Mouse (Mus musculus): Measurements from ENCODE around the gene Ntf3. TPM values are rescaled to one million over a fixed set of nuclear protein-coding genes. Genes with fewer than 3 reads are reported as not detected.

Gene Ntf3
- polyA plus RNA-seq, 1 experiment, result 7.9 TPM

DNA sequence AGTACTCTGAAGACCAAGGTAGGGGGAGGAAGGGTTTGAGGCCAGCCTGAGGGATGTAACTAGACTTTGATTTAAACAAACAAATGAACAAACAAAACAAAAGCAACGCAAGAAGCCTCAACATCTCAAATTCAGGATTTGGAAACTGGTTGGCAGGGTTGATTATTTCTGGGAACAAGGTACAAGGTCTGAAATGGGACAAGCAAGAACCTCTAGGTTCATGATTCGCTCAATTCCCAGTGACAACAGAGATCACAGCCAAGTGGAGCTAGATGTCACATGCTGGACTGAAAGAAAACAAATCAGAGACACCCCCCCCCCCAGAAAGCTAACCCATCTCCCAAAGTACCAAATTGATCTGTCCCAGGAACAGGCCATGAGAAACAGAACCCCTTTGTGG is 57.9 kb downstream of the Ntf3 start:
- H3K27ac ChIP-seq (ENCODE audit: insufficient read depth, low read length), result no peak overlapping the region
- no peak overlapping the region for H3K4me3 ChIP-seq (replicated peaks; ENCODE audit: insufficient read depth, low read depth, low read length)
- no peaks in the 10 kb centered on the region for H3K27me3 ChIP-seq (ENCODE audit: control insufficient read depth, insufficient read depth, low read length)
- DNase-seq, result no peak
- TF ChIP-seq POLR2A (IDR thresholded peaks at IDR 0.05; ENCODE audit: borderline replicate concordance, insufficient read depth, low read length) (no peak), CTCF (IDR thresholded peaks at IDR 0.05; ENCODE audit: borderline replicate concordance, insufficient read depth, low read depth, low read length) (no peak)
- peaks cover 22% of the 10 kb centered on the region for H3K4me1 ChIP-seq (ENCODE audit: control insufficient read depth, insufficient read depth, low read length)
- WGBS, result 83% methylated on average over 2 of the region's 2 CpGs

DNA sequence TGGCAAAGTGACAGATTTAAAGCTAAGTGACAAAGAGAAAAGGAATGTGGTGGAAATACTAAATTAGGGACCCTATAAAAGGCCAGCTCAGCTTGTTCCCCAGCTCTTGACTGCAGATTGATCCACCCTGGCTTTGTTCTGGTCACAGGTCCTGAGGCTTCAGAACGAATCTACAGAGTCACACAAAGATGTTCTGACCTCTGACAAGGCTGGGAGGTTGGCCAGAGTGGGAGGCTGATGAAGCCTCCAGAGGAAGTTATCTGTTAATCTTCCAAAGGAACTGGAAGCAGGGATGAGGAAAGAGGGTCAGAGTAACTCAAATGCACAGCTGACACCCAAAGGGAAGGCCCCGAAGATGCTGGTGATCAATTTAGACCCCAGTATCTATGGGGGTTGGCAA is 59.3 kb downstream of the Ntf3 start:
- no peak for DNase-seq
- Histone ChIP-seq H3K27ac (ENCODE audit: insufficient read depth, low read length) (no peak overlapping the region), H3K4me3 (replicated peaks; ENCODE audit: insufficient read depth, low read depth, low read length) (no peak overlapping the region), H3K27me3 (ENCODE audit: control insufficient read depth, insufficient read depth, low read length) (no peaks in the 10 kb centered on the region), H3K4me1 (ENCODE audit: control insufficient read depth, insufficient read depth, low read length) (peaks cover 22% of the 10 kb centered on the region)
- no peak for TF ChIP-seq CTCF (IDR thresholded peaks at IDR 0.05; ENCODE audit: borderline replicate concordance, insufficient read depth, low read depth, low read length)
- no peak for TF ChIP-seq POLR2A (IDR thresholded peaks at IDR 0.05; ENCODE audit: borderline replicate concordance, insufficient read depth, low read length)
- 74% methylated on average over 2 of the region's 2 CpGs for WGBS

GRCm38 (mm10) chr6:126106798-126107173 is 59.9 kb downstream of the Ntf3 start:
- no peaks in the 10 kb centered on the region for H3K27me3 ChIP-seq (ENCODE audit: control insufficient read depth, insufficient read depth, low read length)
- H3K4me3 ChIP-seq (replicated peaks; ENCODE audit: insufficient read depth, low read depth, low read length), result no peak overlapping the region
- no peak for TF ChIP-seq POLR2A (IDR thresholded peaks at IDR 0.05; ENCODE audit: borderline replicate concordance, insufficient read depth, low read length)
- no peak for TF ChIP-seq CTCF (IDR thresholded peaks at IDR 0.05; ENCODE audit: borderline replicate concordance, insufficient read depth, low read depth, low read length)
- 41% methylated on average over 2 of the region's 2 CpGs for WGBS
- H3K27ac ChIP-seq (ENCODE audit: insufficient read depth, low read length), result peak overlapping the region; percentile 40; the same call in 1 of the 2 replicates
- peaks cover 22% of the 10 kb centered on the region for H3K4me1 ChIP-seq (ENCODE audit: control insufficient read depth, insufficient read depth, low read length)
- DNase-seq, result no peak

DNA sequence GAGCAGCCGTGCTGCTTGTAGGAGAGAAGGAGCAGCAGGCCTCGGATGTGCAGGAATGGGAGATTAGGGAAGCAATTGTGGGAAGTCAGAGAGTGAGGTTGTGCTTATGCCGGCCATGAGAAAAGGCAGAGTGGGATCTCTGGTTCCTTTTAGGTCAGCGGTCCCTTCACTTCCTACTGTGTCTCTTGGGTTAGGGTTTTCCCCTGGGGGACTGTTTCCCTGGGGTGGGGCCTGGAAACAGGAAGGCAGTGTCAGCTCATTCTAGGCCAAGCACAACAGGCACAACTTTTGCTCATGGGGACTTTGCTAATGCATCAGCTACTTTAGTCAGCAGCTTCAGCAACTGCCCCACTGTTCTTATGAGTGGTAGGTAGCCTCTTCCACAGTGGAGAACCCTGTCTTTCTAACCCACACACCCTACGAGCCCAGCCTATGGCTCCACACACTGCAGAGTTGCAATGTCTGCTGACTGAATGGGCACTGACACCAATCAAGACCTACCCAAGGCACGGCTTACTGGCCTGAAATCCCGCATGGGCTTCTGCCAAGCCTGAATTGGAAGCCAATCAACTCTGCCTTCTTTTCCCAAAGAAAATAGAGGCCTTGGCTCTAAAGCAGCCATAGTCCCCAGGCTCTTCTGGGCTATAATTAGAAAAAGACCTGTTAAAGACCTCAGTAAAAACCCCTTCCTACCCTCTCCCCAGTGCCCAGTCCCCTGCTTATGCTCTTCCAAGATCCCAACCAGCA is 60.5 kb downstream of the Ntf3 start:
- Histone ChIP-seq H3K4me1 (ENCODE audit: control insufficient read depth, insufficient read depth, low read length) (peaks cover 22% of the 10 kb centered on the region), H3K4me3 (replicated peaks; ENCODE audit: insufficient read depth, low read depth, low read length) (no peak overlapping the region), H3K27ac (ENCODE audit: insufficient read depth, low read length) (peak overlapping the region; percentile 40; the same call in 1 of the 2 replicates), H3K27me3 (ENCODE audit: control insufficient read depth, insufficient read depth, low read length) (no peaks in the 10 kb centered on the region)
- WGBS, result 48% methylated on average over 7 of the region's 7 CpGs
- peak; percentile 73 to 77 for DNase-seq
- TF ChIP-seq POLR2A (IDR thresholded peaks at IDR 0.05; ENCODE audit: borderline replicate concordance, insufficient read depth, low read length) (no peak), CTCF (IDR thresholded peaks at IDR 0.05; ENCODE audit: borderline replicate concordance, insufficient read depth, low read depth, low read length) (no peak)

DNA sequence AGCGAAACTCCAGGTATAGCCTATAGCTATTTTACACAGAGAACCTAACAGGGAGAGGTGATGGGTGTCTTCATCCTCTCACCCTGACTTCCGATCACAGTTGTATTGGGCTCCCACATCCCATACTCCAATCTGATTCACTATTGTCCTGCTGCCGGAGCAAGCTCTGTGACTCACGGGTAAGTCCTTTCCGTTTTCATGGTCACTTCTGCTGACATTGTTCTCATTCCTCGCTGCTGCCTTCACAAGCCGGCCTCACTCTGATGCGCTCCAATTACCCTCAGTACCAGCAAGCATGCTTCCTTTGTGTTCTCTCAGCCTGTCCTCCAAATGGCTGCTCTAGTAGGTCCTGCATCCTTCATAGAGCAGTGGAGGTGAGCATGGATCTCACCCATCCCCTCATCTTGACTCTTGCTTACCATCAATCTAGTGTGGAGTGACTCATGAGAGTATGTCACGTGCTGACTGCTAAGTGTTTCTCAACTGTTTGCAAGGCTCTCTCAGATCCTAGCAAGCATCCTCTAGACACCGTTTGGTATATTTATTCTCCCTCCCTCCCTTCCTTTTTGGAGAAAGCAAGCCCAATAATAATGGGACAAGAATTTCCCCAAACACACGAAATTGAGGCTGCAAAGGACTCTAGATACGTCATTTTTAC is 61.5 kb downstream of the Ntf3 start:
- H3K4me1 ChIP-seq (ENCODE audit: control insufficient read depth, insufficient read depth, low read length), result peaks cover 25% of the 10 kb centered on the region
- 93% methylated on average over 12 of the region's 12 CpGs for WGBS
- no peaks in the 10 kb centered on the region for H3K27me3 ChIP-seq (ENCODE audit: control insufficient read depth, insufficient read depth, low read length)
- no peak overlapping the region for H3K27ac ChIP-seq (ENCODE audit: insufficient read depth, low read length)
- TF ChIP-seq POLR2A (IDR thresholded peaks at IDR 0.05; ENCODE audit: borderline replicate concordance, insufficient read depth, low read length) (no peak), CTCF (IDR thresholded peaks at IDR 0.05; ENCODE audit: borderline replicate concordance, insufficient read depth, low read depth, low read length) (no peak)
- DNase-seq, result no peak
- H3K4me3 ChIP-seq (replicated peaks; ENCODE audit: insufficient read depth, low read depth, low read length), result no peak overlapping the region

DNA sequence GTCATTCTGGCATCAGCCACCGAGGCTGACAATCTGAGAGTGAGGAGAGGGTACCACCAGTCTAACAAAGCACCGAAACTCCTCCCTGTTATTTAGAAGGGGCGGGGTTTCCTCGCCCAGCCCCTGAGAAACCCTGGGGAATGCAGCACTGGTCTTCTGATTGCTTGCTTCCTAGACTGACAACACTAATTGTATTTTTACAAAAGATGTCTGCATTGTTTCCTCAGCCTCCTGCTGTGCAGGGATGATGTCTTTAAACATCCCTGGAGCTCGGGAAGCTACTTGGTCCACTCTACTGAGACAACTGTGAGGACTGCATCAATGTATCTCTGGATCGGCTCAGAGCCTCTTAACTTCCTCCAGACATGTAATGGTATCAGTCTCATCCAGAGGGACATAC is 64.1 kb downstream of the Ntf3 start:
- TF ChIP-seq CTCF (IDR thresholded peaks at IDR 0.05; ENCODE audit: borderline replicate concordance, insufficient read depth, low read depth, low read length), result no peak
- no peak for TF ChIP-seq POLR2A (IDR thresholded peaks at IDR 0.05; ENCODE audit: borderline replicate concordance, insufficient read depth, low read length)
- no peak overlapping the region for H3K27ac ChIP-seq (ENCODE audit: insufficient read depth, low read length)
- H3K4me1 ChIP-seq (ENCODE audit: control insufficient read depth, insufficient read depth, low read length), result peaks cover 20% of the 10 kb centered on the region
- WGBS, result 74% methylated on average over 6 of the region's 6 CpGs
- H3K27me3 ChIP-seq (ENCODE audit: control insufficient read depth, insufficient read depth, low read length), result no peaks in the 10 kb centered on the region
- DNase-seq, result no peak
- H3K4me3 ChIP-seq (replicated peaks; ENCODE audit: insufficient read depth, low read depth, low read length), result no peak overlapping the region

- no peak for TF ChIP-seq CTCF (IDR thresholded peaks at IDR 0.05; ENCODE audit: borderline replicate concordance, insufficient read depth, low read depth, low read length)
- no peak for TF ChIP-seq POLR2A (IDR thresholded peaks at IDR 0.05; ENCODE audit: borderline replicate concordance, insufficient read depth, low read length)
- no peak overlapping the region for H3K4me3 ChIP-seq (replicated peaks; ENCODE audit: insufficient read depth, low read depth, low read length)
- H3K4me1 ChIP-seq (ENCODE audit: control insufficient read depth, insufficient read depth, low read length), result peaks cover 20% of the 10 kb centered on the region
- H3K27ac ChIP-seq (ENCODE audit: insufficient read depth, low read length), result no peak overlapping the region
- H3K27me3 ChIP-seq (ENCODE audit: control insufficient read depth, insufficient read depth, low read length), result no peaks in the 10 kb centered on the region
- DNase-seq, result no peak
- WGBS, result 84% methylated on average over 11 of the region's 11 CpGs
Observed at GRCm38 (mm10) chr6:126102007-126102406, 64.7 kb downstream of the Ntf3 start.

- H3K4me3 ChIP-seq (replicated peaks; ENCODE audit: insufficient read depth, low read depth, low read length), result no peak overlapping the region
- H3K27me3 ChIP-seq (ENCODE audit: control insufficient read depth, insufficient read depth, low read length), result no peaks in the 10 kb centered on the region
- no peak for DNase-seq
- 89% methylated on average over 1 of the region's 1 CpGs for WGBS
- no peak for TF ChIP-seq CTCF (IDR thresholded peaks at IDR 0.05; ENCODE audit: borderline replicate concordance, insufficient read depth, low read depth, low read length)
- TF ChIP-seq POLR2A (IDR thresholded peaks at IDR 0.05; ENCODE audit: borderline replicate concordance, insufficient read depth, low read length), result no peak
- no peak overlapping the region for H3K27ac ChIP-seq (ENCODE audit: insufficient read depth, low read length)
- peaks cover 13% of the 10 kb centered on the region; the same call in 1 of the 2 replicates for H3K4me1 ChIP-seq (ENCODE audit: control insufficient read depth, insufficient read depth, low read length)
Observed at GRCm38 (mm10) chr6:126100579-126100978, 66.1 kb downstream of the Ntf3 start.
